In genomic region chr16:22067406-22067805, GRCm38 (mm10) we compare ENCODE assay signal across 12 mouse cellular contexts. TPM values are rescaled to one million over a fixed set of nuclear protein-coding genes. Genes with fewer than 3 reads are reported as not detected.
A peak's percentile ranks its signal among the peaks of the same experiment; 100 is the strongest.
DNase-seq lines count a peak whose midpoint lies in the region; ATAC-seq lines count a peak whose summit lies in the region.
"Had no signal": no experiment of that assay in that cellular context is flagged by ENCODE, and none has a peak within 500 bp of the region (broad histone marks: within the 10 kb centered on the region; RNA-seq: fewer than 3 reads in every experiment).

No protein-coding gene starts in this region.

- H3K27ac ChIP-seq in intestine, embryonic 16.5 days (ENCODE audit: low read length) = no peak overlapping the region
- no peak overlapping the region for H3K27ac ChIP-seq in liver, embryonic 11.5 days (ENCODE audit: low read depth, low read length)
- no peak overlapping the region for H3K27ac ChIP-seq in forebrain, embryonic 13.5 days
- H3K27ac ChIP-seq: hindbrain, embryonic 14.5 days; neural tube, embryonic 12.5 days had no signal

- no peaks in the 10 kb centered on the region for H3K9me3 ChIP-seq in intestine, embryonic 16.5 days (ENCODE audit: control insufficient read depth, low read length)
- no peaks in the 10 kb centered on the region for H3K9me3 ChIP-seq in liver, embryonic 11.5 days (ENCODE audit: control insufficient read depth, low read length)
- no peaks in the 10 kb centered on the region for H3K9me3 ChIP-seq in forebrain, embryonic 13.5 days (replicated peaks)
- H3K9me3 ChIP-seq: neural tube, embryonic 12.5 days had no signal

- DNase-seq in adrenal gland, adult 2 months = peak; percentile 19
- DNase-seq in adrenal gland, postnatal 4 days (ENCODE audit: low spot score in 2 of 2) = no peak
- DNase-seq in R1 (ENCODE audit: low read depth, low spot score) = peak; percentile 71
- peak; percentile 17 to 49 for DNase-seq in heart, postnatal 14 days
- peak; percentile 29 for DNase-seq in lung, postnatal 25 days (ENCODE audit: low spot score)
- no peak for DNase-seq in liver, embryonic 11.5 days (ENCODE audit: low spot score)
- DNase-seq: cerebellum, adult 9-10 months had no signal

- H3K36me3 ChIP-seq in intestine, embryonic 16.5 days (ENCODE audit: control insufficient read depth, insufficient read depth, low read length) = peaks cover 30% of the 10 kb centered on the region
- H3K36me3 ChIP-seq in liver, embryonic 11.5 days (ENCODE audit: control insufficient read depth, insufficient read depth, low read length) = peaks cover 19% of the 10 kb centered on the region
- peaks cover 98% of the 10 kb centered on the region for H3K36me3 ChIP-seq in forebrain, embryonic 13.5 days (ENCODE audit: poor library complexity, severe bottlenecking)

- no peak overlapping the region for H3K9ac ChIP-seq in intestine, embryonic 16.5 days (ENCODE audit: low read depth, low read length)
- no peak overlapping the region for H3K9ac ChIP-seq in liver, embryonic 11.5 days (ENCODE audit: low read depth, low read length)
- H3K9ac ChIP-seq in forebrain, embryonic 13.5 days = no peak overlapping the region
- H3K9ac ChIP-seq: hindbrain, embryonic 14.5 days; neural tube, embryonic 12.5 days had no signal

- 88% methylated on average over 8 of the region's 8 CpGs for WGBS in intestine, embryonic 16.5 days
- 93% methylated on average over 8 of the region's 8 CpGs for WGBS in liver, embryonic 11.5 days
- 94% methylated on average over 8 of the region's 8 CpGs for WGBS in forebrain, embryonic 13.5 days

- no peaks in the 10 kb centered on the region for H3K27me3 ChIP-seq in intestine, embryonic 16.5 days (replicated peaks; ENCODE audit: control insufficient read depth, insufficient read depth, low read length)
- H3K27me3 ChIP-seq in liver, embryonic 11.5 days (replicated peaks; ENCODE audit: control insufficient read depth, insufficient read depth, low read length) = no peaks in the 10 kb centered on the region
- H3K27me3 ChIP-seq in forebrain, embryonic 13.5 days = no peaks in the 10 kb centered on the region
- H3K27me3 ChIP-seq: neural tube, embryonic 12.5 days had no signal

- no peaks in the 10 kb centered on the region for H3K4me1 ChIP-seq in intestine, embryonic 16.5 days (ENCODE audit: control insufficient read depth, insufficient read depth, low read length)
- H3K4me1 ChIP-seq in liver, embryonic 11.5 days (replicated peaks; ENCODE audit: control insufficient read depth, insufficient read depth, low read length) = no peaks in the 10 kb centered on the region
- no peaks in the 10 kb centered on the region for H3K4me1 ChIP-seq in forebrain, embryonic 13.5 days
- H3K4me1 ChIP-seq: neural tube, embryonic 12.5 days had no signal

- no peak for ATAC-seq in intestine, embryonic 16.5 days
- ATAC-seq in liver, embryonic 11.5 days (replicated peaks; ENCODE audit: low FRiP score) = no peak
- ATAC-seq in forebrain, embryonic 13.5 days = no peak
- ATAC-seq: activated CD4-positive, CD25-positive, alpha-beta regulatory T cell, adult 4 months had no signal

- H3K4me3 ChIP-seq in intestine, embryonic 16.5 days (ENCODE audit: low read length) = no peak overlapping the region
- no peak overlapping the region for H3K4me3 ChIP-seq in liver, embryonic 11.5 days (ENCODE audit: low read depth, low read length)
- no peak overlapping the region for H3K4me3 ChIP-seq in forebrain, embryonic 13.5 days
- H3K4me3 ChIP-seq: neural tube, embryonic 12.5 days had no signal

- intact Hi-C loops in heart, postnatal 14 days (cut with DNase I) = no loop called here

- H3K4me2 ChIP-seq in intestine, embryonic 16.5 days (ENCODE audit: low read depth, low read length) = no peak overlapping the region
- no peak overlapping the region for H3K4me2 ChIP-seq in liver, embryonic 11.5 days
- no peak overlapping the region for H3K4me2 ChIP-seq in forebrain, embryonic 13.5 days
- H3K4me2 ChIP-seq: hindbrain, embryonic 14.5 days; neural tube, embryonic 12.5 days had no signal

RNA-seq across cellular contexts. Expression of gene Senp2, which starts 58.1 kb away (rescaled TPM):
- 10 to 100 TPM; 33.0 to 64.4 TPM for total RNA-seq in adrenal gland, adult 2 months (2021)
- 3.6 and 3.7 TPM in 2 replicates for polyA plus RNA-seq in adrenal gland, adult 2 months (2012; rRNA removed)
- total RNA-seq in adrenal gland, postnatal 4 days (2021) = 10 to 100 TPM; 48.8 to 50.9 TPM
- 10 to 100 TPM; 18.0 to 19.7 TPM for total RNA-seq in heart, postnatal 14 days (2021)
- polyA plus RNA-seq in intestine, embryonic 16.5 days (2015; fragmentation: Nextera tagmentation; extraction: Ambion mirVana) = 28.2 and 29.5 TPM in 2 replicates
- 65.1 and 70.5 TPM in 2 replicates for polyA plus RNA-seq in liver, embryonic 11.5 days (2014; fragmentation: Nextera tagmentation; extraction: Ambion mirVana)
- polyA plus RNA-seq in forebrain, embryonic 13.5 days (2015; fragmentation: Nextera tagmentation; extraction: Ambion mirVana) = 50.7 and 54.0 TPM in 2 replicates

Comparison
In these comparisons a context has a peak if more than half of its experiments do, and no peak if none do; other contexts are left out.
1. DNase-seq: peak in adrenal gland, adult 2 months (single experiment), R1 (single experiment), heart, postnatal 14 days (2 of 2) and lung, postnatal 25 days (single experiment); none in adrenal gland, postnatal 4 days (0 of 2) and liver, embryonic 11.5 days (single experiment).